Mouse (Mus musculus): ENCODE measurements around the gene Gm21969. TPM values are rescaled to one million over a fixed set of nuclear protein-coding genes. Genes with fewer than 3 reads are reported as not detected.

The Gm21969 gene
- polyA plus RNA-seq, 1 experiment, result 0.01 TPM

DNA sequence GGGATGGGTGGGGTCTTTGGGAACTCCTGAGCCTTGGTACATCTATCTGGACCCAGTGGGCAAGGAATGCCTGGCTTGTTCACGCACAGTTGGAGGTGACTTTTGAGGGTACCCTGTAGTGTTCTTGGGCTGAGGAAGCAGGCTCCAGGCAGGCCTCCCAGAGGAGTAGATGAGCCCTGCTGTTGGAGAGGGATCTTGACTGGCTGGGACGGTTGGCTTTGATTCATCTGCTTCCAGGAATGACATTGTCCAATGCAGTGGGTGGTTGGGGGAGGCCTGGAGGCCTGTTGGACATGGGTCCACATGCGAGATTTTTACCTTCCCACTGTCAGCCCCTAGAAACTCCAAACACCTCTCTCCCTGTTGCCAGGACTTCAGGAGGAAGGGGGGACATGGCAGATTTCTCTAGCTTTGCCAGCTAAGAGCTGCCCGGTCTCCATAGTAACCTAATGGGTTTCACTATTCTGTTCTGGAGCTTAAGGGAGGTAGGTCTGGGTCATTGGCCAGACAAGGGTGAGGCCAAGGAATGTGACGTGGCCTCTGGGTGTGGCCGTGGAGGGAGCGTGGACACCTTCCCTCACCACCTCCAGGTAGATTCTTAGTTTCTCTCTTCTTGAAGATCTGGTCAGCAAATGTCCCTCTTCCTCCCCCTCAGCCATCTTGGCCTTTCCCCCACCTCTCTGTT, 28.7 kb downstream of the Gm21969 start:
- TF ChIP-seq CTCF (IDR thresholded peaks at IDR 0.05; ENCODE audit: control insufficient read depth, insufficient read depth, insufficient read length), result no peak
- TF ChIP-seq MYOG (IDR thresholded peaks at IDR 0.05; ENCODE audit: control insufficient read depth, extremely low read depth, insufficient read length), result no peak
- no peak for TF ChIP-seq CEBPB (IDR thresholded peaks at IDR 0.05; ENCODE audit: low read depth)
- no peak for TF ChIP-seq FOSL1 (IDR thresholded peaks at IDR 0.05; ENCODE audit: insufficient read depth, low read length, poor library complexity, severe bottlenecking)
- TF ChIP-seq MAX (IDR thresholded peaks at IDR 0.05), result no peak
- no peak for TF ChIP-seq USF1 (IDR thresholded peaks at IDR 0.05; ENCODE audit: low read depth)
- TF ChIP-seq MYOD1 (IDR thresholded peaks at IDR 0.05; ENCODE audit: control insufficient read depth, insufficient read length, low read depth), result no peak
- H3K4me3 ChIP-seq (ENCODE audit: insufficient read depth, poor library complexity, severe bottlenecking), result no peak overlapping the region
- H3K79me2 ChIP-seq (ENCODE audit: control insufficient read depth, insufficient read depth), result no peaks in the 10 kb centered on the region
- no peaks in the 10 kb centered on the region for H3K36me3 ChIP-seq (ENCODE audit: control insufficient read depth, insufficient read depth)
- no peaks in the 10 kb centered on the region for H3K79me3 ChIP-seq (ENCODE audit: low read depth)
- no peak overlapping the region for H3ac ChIP-seq (ENCODE audit: control insufficient read depth, insufficient read length, low read depth)
- no peaks in the 10 kb centered on the region for H3K27me3 ChIP-seq (ENCODE audit: control insufficient read depth, insufficient read depth, insufficient read length)

- Histone ChIP-seq H3K27me3 (ENCODE audit: control insufficient read depth, insufficient read depth, insufficient read length) (no peaks in the 10 kb centered on the region), H3ac (ENCODE audit: control insufficient read depth, insufficient read length, low read depth) (no peak overlapping the region), H3K79me3 (ENCODE audit: low read depth) (no peaks in the 10 kb centered on the region), H3K79me2 (ENCODE audit: control insufficient read depth, insufficient read depth) (no peaks in the 10 kb centered on the region), H3K4me3 (ENCODE audit: insufficient read depth, poor library complexity, severe bottlenecking) (no peak overlapping the region), H3K36me3 (ENCODE audit: control insufficient read depth, insufficient read depth) (no peaks in the 10 kb centered on the region)
- TF ChIP-seq CEBPB (IDR thresholded peaks at IDR 0.05; ENCODE audit: low read depth) (no peak), MYOD1 (IDR thresholded peaks at IDR 0.05; ENCODE audit: control insufficient read depth, insufficient read length, low read depth) (no peak), MAX (IDR thresholded peaks at IDR 0.05) (no peak), FOSL1 (IDR thresholded peaks at IDR 0.05; ENCODE audit: insufficient read depth, low read length, poor library complexity, severe bottlenecking) (no peak), MYOG (IDR thresholded peaks at IDR 0.05; ENCODE audit: control insufficient read depth, extremely low read depth, insufficient read length) (no peak), CTCF (IDR thresholded peaks at IDR 0.05; ENCODE audit: control insufficient read depth, insufficient read depth, insufficient read length) (no peak), USF1 (IDR thresholded peaks at IDR 0.05; ENCODE audit: low read depth) (no peak)
Measured at GRCm38 (mm10) chr4:139632254-139632580, 29.2 kb downstream of the Gm21969 start.

- no peaks in the 10 kb centered on the region for H3K79me2 ChIP-seq (ENCODE audit: control insufficient read depth, insufficient read depth)
Measured at GRCm38 (mm10) chr4:139636373-139636772, 33.4 kb downstream of the Gm21969 start.

GRCm38 (mm10) chr4:139637847-139638246, 34.9 kb downstream of the Gm21969 start:
- H3K36me3 ChIP-seq (ENCODE audit: control insufficient read depth, insufficient read depth), result no peaks in the 10 kb centered on the region
- no peaks in the 10 kb centered on the region for H3K27me3 ChIP-seq (ENCODE audit: control insufficient read depth, insufficient read depth, insufficient read length)
- H3K79me2 ChIP-seq (ENCODE audit: control insufficient read depth, insufficient read depth), result no peaks in the 10 kb centered on the region
- H3K4me3 ChIP-seq (ENCODE audit: insufficient read depth, poor library complexity, severe bottlenecking), result no peak overlapping the region
- H3K79me3 ChIP-seq (ENCODE audit: low read depth), result no peaks in the 10 kb centered on the region
- TF ChIP-seq CTCF (IDR thresholded peaks at IDR 0.05; ENCODE audit: control insufficient read depth, insufficient read depth, insufficient read length), result no peak
- TF ChIP-seq MYOG (IDR thresholded peaks at IDR 0.05; ENCODE audit: control insufficient read depth, extremely low read depth, insufficient read length), result no peak
- peak; percentile 78 for TF ChIP-seq MAX (IDR thresholded peaks at IDR 0.05)
- no peak overlapping the region for H3ac ChIP-seq (ENCODE audit: control insufficient read depth, insufficient read length, low read depth)

More at GRCm38 (mm10) chr4:139636373-139636772, 33.4 kb downstream of the Gm21969 start:
- no peak overlapping the region for H3ac ChIP-seq (ENCODE audit: control insufficient read depth, insufficient read length, low read depth)
- no peak for TF ChIP-seq FOSL1 (IDR thresholded peaks at IDR 0.05; ENCODE audit: insufficient read depth, low read length, poor library complexity, severe bottlenecking)
- TF ChIP-seq CTCF (IDR thresholded peaks at IDR 0.05; ENCODE audit: control insufficient read depth, insufficient read depth, insufficient read length), result peak; percentile 54
- no peak overlapping the region for H3K4me3 ChIP-seq (ENCODE audit: insufficient read depth, poor library complexity, severe bottlenecking)
- no peaks in the 10 kb centered on the region for H3K27me3 ChIP-seq (ENCODE audit: control insufficient read depth, insufficient read depth, insufficient read length)
- H3K79me3 ChIP-seq (ENCODE audit: low read depth), result no peaks in the 10 kb centered on the region
- no peaks in the 10 kb centered on the region for H3K36me3 ChIP-seq (ENCODE audit: control insufficient read depth, insufficient read depth)

DNA sequence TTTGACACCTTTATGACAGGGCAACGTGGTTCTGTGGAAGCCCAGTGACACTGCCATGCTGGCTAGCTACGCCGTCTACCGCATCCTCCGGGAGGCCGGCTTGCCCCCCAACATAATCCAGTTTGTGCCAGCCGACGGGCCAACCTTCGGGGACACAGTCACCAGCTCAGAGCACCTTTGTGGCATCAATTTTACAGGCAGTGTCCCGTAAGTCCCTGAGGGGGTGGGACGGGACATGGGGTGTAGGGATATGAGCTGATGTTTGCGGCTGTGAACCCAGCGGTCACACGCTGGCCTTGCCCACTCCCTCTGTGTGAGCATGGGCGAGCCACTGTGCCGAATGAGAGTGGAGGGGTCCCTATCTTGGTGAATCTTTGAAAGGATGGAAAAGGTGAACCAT, 35.4 kb downstream of the Gm21969 start:
- Histone ChIP-seq H3ac (ENCODE audit: control insufficient read depth, insufficient read length, low read depth) (no peak overlapping the region), H3K27me3 (ENCODE audit: control insufficient read depth, insufficient read depth, insufficient read length) (no peaks in the 10 kb centered on the region), H3K79me2 (ENCODE audit: control insufficient read depth, insufficient read depth) (no peaks in the 10 kb centered on the region), H3K4me3 (ENCODE audit: insufficient read depth, poor library complexity, severe bottlenecking) (no peak overlapping the region), H3K36me3 (ENCODE audit: control insufficient read depth, insufficient read depth) (no peaks in the 10 kb centered on the region), H3K79me3 (ENCODE audit: low read depth) (no peaks in the 10 kb centered on the region)
- TF ChIP-seq USF1 (IDR thresholded peaks at IDR 0.05; ENCODE audit: low read depth) (no peak), FOSL1 (IDR thresholded peaks at IDR 0.05; ENCODE audit: insufficient read depth, low read length, poor library complexity, severe bottlenecking) (no peak), CTCF (IDR thresholded peaks at IDR 0.05; ENCODE audit: control insufficient read depth, insufficient read depth, insufficient read length) (no peak), MYOD1 (IDR thresholded peaks at IDR 0.05; ENCODE audit: control insufficient read depth, insufficient read length, low read depth) (no peak), MAX (IDR thresholded peaks at IDR 0.05) (no peak), MYOG (IDR thresholded peaks at IDR 0.05; ENCODE audit: control insufficient read depth, extremely low read depth, insufficient read length) (no peak), CEBPB (IDR thresholded peaks at IDR 0.05; ENCODE audit: low read depth) (no peak)

DNA sequence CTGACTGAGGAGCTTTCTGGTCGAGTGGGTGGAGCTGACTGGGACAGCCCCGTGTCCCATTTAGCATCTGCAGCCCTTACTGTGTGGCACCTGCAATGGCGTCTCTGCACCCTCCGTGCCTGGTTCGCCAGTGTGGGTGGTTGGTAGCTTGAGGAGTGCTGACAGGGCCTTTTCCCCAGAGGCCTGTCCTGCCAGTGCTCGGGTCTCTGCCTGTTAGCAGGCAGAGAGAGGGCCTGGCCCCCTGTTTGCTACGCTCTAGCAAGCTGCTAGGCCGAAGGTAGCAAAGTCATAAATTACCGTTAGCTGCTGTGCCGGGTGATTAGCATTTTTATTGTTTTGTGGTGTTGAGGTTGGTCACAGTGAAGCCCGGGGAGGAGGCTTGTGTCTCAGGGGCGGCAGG, 36.8 kb downstream of the Gm21969 start:
- Histone ChIP-seq H3K4me3 (ENCODE audit: insufficient read depth, poor library complexity, severe bottlenecking) (no peak overlapping the region), H3K79me3 (ENCODE audit: low read depth) (no peaks in the 10 kb centered on the region), H3K36me3 (ENCODE audit: control insufficient read depth, insufficient read depth) (no peaks in the 10 kb centered on the region), H3K79me2 (ENCODE audit: control insufficient read depth, insufficient read depth) (no peaks in the 10 kb centered on the region), H3K27me3 (ENCODE audit: control insufficient read depth, insufficient read depth, insufficient read length) (no peaks in the 10 kb centered on the region), H3ac (ENCODE audit: control insufficient read depth, insufficient read length, low read depth) (no peak overlapping the region)
- TF ChIP-seq USF1 (IDR thresholded peaks at IDR 0.05; ENCODE audit: low read depth) (no peak), CEBPB (IDR thresholded peaks at IDR 0.05; ENCODE audit: low read depth) (no peak), FOSL1 (IDR thresholded peaks at IDR 0.05; ENCODE audit: insufficient read depth, low read length, poor library complexity, severe bottlenecking) (no peak), CTCF (IDR thresholded peaks at IDR 0.05; ENCODE audit: control insufficient read depth, insufficient read depth, insufficient read length) (no peak), MYOG (IDR thresholded peaks at IDR 0.05; ENCODE audit: control insufficient read depth, extremely low read depth, insufficient read length) (no peak), MYOD1 (IDR thresholded peaks at IDR 0.05; ENCODE audit: control insufficient read depth, insufficient read length, low read depth) (no peak), MAX (IDR thresholded peaks at IDR 0.05) (no peak)

Measured in C2C12 (cell line).